In genomic region chr6:143616386-143616785, GRCm38 (mm10) we compare ENCODE assay signal across 6 mouse cellular contexts.
"Had no signal": no experiment of that assay in that cellular context is flagged by ENCODE, and none has a peak within 500 bp of the region (broad histone marks: within the 10 kb centered on the region; RNA-seq: fewer than 3 reads in every experiment).

No protein-coding gene starts in this region.

- DNase-seq: kidney, adult 18-20 months; kidney, postnatal 14 days; right cerebral cortex, postnatal 14 days; thymus, adult 2 months; thymus, postnatal 25 days had no signal

- ATAC-seq: midbrain, embryonic 13.5 days had no signal
